Mouse (Mus musculus) WW6 (cell line): ENCODE measurements at regions not wholly inside any gene's neighbourhood (a gene's known extent, or its start where the extent isn't known, plus 50 kb on each side); places are given as distances from the start of the nearest gene placed in this dataset.
A peak's percentile ranks its signal among the peaks of the same experiment; 100 is the strongest.
"Not testable (repeated sequence)": the region's sequence is repeated elsewhere in the genome, so short reads cannot be mapped to it uniquely, and the experiment has no call there.

Experiments
- DNase-seq: peaks from one replicate; pipeline ENCODE4 v3.0.0-alpha.2; 2013; ENCODE audit warnings: low read depth, low spot score

DNA sequence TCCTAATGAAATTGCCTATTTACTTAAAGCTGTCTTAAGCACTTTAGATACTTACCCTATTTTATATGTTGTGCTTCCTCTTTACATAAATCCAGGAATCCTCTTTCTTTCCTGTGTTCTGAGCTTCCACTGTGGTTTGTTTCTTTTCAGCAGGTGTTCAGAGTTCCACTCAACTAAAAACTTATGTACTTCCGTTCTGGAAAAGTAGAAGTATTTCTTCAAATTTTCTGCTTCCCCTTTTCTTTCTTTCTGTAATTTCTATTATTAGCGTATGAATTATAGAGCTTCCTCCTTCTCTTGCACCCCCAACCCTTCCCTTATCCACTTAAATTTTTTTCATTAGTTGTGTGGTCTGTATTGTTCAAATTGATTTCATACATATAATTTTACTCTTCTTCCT is 165.8 kb upstream of the Nudt12 start:
- DNase-seq: no peak

DNA sequence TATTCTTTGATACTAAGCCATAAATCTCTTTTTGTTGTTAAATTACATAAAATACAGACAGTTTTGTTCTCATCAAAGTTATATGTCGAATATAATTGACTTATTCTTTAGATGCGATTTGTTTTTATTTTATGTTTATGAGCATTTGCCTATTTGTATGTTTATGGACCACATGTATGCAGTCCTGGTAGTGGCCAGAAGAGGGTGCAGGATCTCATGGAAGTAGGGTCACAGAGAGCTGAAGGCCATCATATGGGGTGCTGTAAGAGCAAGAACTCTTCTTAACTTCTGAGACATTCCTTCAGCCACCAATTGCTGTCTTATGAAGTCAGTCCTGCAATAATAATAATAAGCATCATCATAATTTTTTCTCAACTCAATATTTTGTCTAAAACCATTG is 143.2 kb upstream of the Nudt12 start:
- DNase-seq: peak; percentile 3

- no peak for DNase-seq
Observed at GRCm38 (mm10) chr17:59143760-59144157, 130.6 kb upstream of the Nudt12 start.

DNA sequence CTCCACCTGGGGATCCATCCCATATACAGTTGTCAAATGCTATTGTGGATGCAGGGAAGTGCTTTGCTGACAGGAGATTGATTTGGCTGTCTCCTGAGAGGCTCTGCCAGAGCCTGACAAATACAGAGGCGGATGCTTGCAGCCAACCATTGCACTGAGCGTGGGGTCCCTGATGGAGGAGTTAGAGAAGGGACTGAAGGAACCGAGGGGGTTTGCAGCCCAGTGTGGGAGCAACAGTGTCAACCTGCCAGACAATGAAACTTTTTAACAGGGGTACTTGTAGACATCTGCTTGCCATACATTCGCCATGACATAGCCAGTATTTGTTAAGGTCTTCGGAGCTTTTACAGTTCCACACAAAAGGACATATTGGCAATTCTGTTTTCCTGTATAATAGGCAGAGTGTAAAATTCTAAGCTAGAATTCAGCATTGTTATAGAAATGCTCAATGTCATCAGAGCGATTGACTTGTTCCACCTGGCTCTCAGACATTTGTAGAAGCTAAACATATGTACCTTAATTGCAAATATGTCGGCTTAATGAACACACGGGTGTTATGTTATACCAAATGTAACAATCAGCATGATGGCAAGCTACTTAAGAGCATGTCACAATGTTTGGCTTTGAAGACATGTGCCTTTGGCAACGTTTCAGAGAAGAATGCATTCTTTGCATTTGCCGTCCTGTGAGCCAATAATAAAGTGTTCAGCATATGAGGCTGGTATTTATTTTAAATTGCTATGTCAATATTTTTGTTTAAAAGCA is 130.0 kb upstream of the Nudt12 start:
- DNase-seq: no peak

- DNase-seq: no peak
Observed at GRCm38 (mm10) chr17:59138791-59139190, 125.6 kb upstream of the Nudt12 start.

DNA sequence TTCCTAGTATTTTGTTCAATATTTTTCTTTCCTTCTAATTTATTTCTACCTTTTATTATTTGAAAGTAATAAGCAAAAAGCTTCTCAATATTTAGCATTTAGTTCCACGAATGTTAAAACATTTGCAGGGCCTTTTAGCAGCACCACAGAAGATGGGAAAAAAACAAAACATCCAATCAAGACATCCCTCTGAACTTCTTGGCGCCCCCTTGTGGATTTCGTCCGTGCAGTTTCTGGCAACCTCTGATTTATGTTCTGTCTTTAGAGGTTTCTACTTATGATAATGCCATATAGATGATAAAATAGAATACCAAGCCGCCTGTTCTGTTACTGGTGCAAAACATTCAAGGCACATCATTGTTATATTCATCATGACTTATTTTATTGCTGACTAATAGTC is 86.2 kb upstream of the Nudt12 start:
- peak; percentile 1 for DNase-seq

GRCm38 (mm10) chr17:59076846-59077245 is 63.7 kb upstream of the Nudt12 start:
- DNase-seq: not testable (repeated sequence)

DNA sequence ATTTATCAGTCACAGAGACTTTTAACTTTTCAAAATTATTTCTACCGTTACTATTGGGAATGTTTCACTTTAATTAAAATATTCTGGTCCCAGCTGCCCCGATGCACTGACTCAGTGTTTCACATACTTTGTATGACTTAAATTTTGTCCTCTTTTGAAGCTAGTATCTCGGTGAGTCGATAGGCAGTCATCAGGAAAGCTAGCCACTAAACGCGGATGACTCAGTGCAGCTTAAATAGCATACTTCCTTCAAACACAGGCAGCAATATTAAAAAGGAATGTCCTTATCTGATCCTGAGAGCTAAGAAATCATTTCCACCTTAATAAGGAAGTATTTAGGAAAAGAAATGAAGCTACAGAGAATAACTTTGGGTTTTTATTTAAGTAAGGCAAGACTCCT is 63.2 kb upstream of the Nudt12 start:
- not testable (repeated sequence) for DNase-seq
